Mouse (Mus musculus): Measurements from ENCODE around the gene Fam149b.

DNA sequence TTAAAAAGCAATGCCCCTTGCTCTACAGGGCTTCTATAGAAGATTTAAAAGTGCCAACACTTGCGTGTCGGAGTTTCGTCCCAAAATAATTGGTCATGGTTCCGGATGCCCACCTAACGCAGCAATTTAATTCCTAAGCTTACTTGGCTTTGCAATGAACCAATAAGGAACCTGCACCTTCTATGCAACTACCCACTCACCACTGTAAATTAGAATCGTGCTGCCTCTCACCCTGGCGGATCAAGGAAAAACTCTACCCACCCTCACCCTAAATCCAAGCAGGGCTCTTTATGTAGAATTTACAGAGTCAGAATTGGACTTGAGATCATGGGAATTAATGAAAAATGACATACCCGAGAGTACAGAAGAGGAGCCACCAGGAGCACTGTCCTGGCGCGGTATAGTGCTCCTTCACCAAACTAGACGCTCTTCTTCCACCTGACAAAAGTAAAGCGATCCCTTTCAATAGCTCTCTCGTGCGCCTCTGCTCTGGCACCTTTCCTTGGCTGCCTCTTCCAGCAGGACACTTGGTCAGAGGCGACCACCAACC, 446 bp upstream of the Fam149b start:
- TF ChIP-seq POLR2A (IDR thresholded peaks at IDR 0.05; ENCODE audit: low read depth, low read length) (no peak), CTCF (IDR thresholded peaks at IDR 0.05; ENCODE audit: borderline replicate concordance, insufficient read depth, low read length) (no peak)

Data from embryonic fibroblast, embryonic 13.5 days (primary cell).